Mouse (Mus musculus) heart, adult 2 months (tissue): ENCODE measurements at regions not wholly inside any gene's neighbourhood (a gene's known extent, or its start where the extent isn't known, plus 50 kb on each side); places are given as distances from the start of the nearest gene placed in this dataset.

Experiments
- DNase-seq, 2 experiments: peaks; one replicate each; pipeline ENCODE4 v3.0.0; 2021
- H3K27ac ChIP-seq: fragments of 200-600 bp; 2 replicates; pipeline ENCODE4 v1.8.1; 2022
- H3K27me3 ChIP-seq: fragments of 200-500 bp; 2 replicates; pipeline ENCODE4 v1.6.1; 2012; ENCODE audit warnings: mild to moderate bottlenecking, low read length, inconsistent platforms, mixed read lengths; ENCODE audit not compliant: control insufficient read depth, insufficient read depth
- H3K36me3 ChIP-seq: fragments of 200-500 bp; 2 replicates; pipeline ENCODE4 v1.6.1; 2012; ENCODE audit warnings: low read length, inconsistent platforms; ENCODE audit not compliant: control insufficient read depth, insufficient read depth
- H3K4me1 ChIP-seq: fragments of 200-500 bp; 2 replicates; pipeline ENCODE4 v1.6.1; 2011; ENCODE audit warnings: low read length; ENCODE audit not compliant: control insufficient read depth, insufficient read depth
- H3K4me3 ChIP-seq: fragments of 200-600 bp; 2 replicates; pipeline ENCODE4 v1.8.1; 2022
- H3K79me2 ChIP-seq: fragments of 200-500 bp; replicated peaks from 2 replicates; pipeline ENCODE4 v1.6.1; 2012; ENCODE audit warnings: mild to moderate bottlenecking, inconsistent platforms, low read length, moderate library complexity, mixed read lengths; ENCODE audit not compliant: control insufficient read depth, insufficient read depth
- H3K9ac ChIP-seq: fragments of 200-500 bp; 2 replicates; pipeline ENCODE4 v1.6.1; 2012; ENCODE audit warnings: low read depth, mild to moderate bottlenecking, control low read depth, inconsistent platforms, low read length, mixed read lengths
- CTCF ChIP-seq: fragments of 200-600 bp; IDR thresholded peaks from 2 replicates; pipeline ENCODE4 v1.8.1; 2022; ENCODE audit warnings: antibody characterized with exemption, mild to moderate bottlenecking, moderate library complexity
- EP300 ChIP-seq: fragments of 200-500 bp; IDR thresholded peaks from 2 replicates; pipeline ENCODE4 v1.6.1; 2011; ENCODE audit warnings: low read depth, low read length, control low read depth; ENCODE audit not compliant: insufficient read depth
- POLR2A ChIP-seq: fragments of 200-500 bp; IDR thresholded peaks from 2 replicates; pipeline ENCODE4 v1.6.1; 2011; ENCODE audit warnings: mild to moderate bottlenecking, low read depth, low read length, control low read depth; ENCODE audit not compliant: insufficient read depth
- WGBS: fragments of 180-500 bp; shearing (Covaris S2); methylation state at CpG from one replicate; pipeline ENCODE4 v1.1.7; 2018; 5-methylcytosine and 5-hydroxymethylcytosine counted together
- intact Hi-C: fragments of 180-260 bp; cut with DNase I; formaldehyde crosslinking; loops from one replicate; pipeline ENCODE4 v1.15.1; 2025

DNA sequence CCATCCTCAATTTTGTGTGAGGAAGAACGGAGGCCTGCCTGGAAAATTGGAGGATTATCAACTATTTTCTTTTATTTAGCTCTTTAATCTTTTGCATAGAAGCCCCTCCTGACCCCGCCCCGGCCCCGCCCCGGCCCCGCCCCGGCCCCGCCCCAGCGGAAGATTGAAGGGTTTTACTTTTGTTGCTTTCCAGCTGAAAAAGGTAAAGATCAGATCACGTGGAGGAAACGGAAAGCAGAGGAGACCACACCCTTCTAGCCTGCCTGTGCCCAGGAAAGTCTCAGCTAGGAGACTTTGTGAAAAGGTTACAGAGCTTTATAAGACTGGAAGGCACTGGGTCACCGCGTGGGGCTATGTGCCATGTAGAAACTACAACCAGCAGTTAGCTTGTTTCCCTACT is 186.5 kb upstream of the Ccdc122 start:
- no peak for TF ChIP-seq POLR2A
- no peak for TF ChIP-seq CTCF
- no peak for TF ChIP-seq EP300
- Histone ChIP-seq H3K79me2 (no peaks in the 10 kb centered on the region), H3K27me3 (no peaks in the 10 kb centered on the region), H3K4me3 (no peak overlapping the region), H3K27ac (no peak overlapping the region), H3K9ac (no peak overlapping the region), H3K4me1 (peaks cover 6% of the 10 kb centered on the region), H3K36me3 (peaks cover 6% of the 10 kb centered on the region)
- intact Hi-C loops = no loop called here
- no peak for DNase-seq
- 55% methylated on average over 13 of the region's 13 CpGs for WGBS

GRCm38 (mm10) chr14:76849636-76850035 is 186.9 kb upstream of the Ccdc122 start:
- DNase-seq = no peak
- intact Hi-C loops = no loop called here
- H3K79me2 ChIP-seq = no peaks in the 10 kb centered on the region
- no peak overlapping the region for H3K27ac ChIP-seq
- no peaks in the 10 kb centered on the region for H3K27me3 ChIP-seq
- TF ChIP-seq EP300 (no peak), POLR2A (no peak), CTCF (no peak)
- WGBS = 79% methylated on average over 6 of the region's 6 CpGs
- no peak overlapping the region for H3K9ac ChIP-seq
- peaks cover 6% of the 10 kb centered on the region for H3K36me3 ChIP-seq
- peaks cover 6% of the 10 kb centered on the region for H3K4me1 ChIP-seq
- no peak overlapping the region for H3K4me3 ChIP-seq

- Histone ChIP-seq H3K9ac (no peak overlapping the region), H3K4me1 (peaks cover 6% of the 10 kb centered on the region), H3K79me2 (no peaks in the 10 kb centered on the region), H3K27me3 (no peaks in the 10 kb centered on the region), H3K4me3 (no peak overlapping the region), H3K36me3 (peaks cover 6% of the 10 kb centered on the region), H3K27ac (no peak overlapping the region)
- no peak for TF ChIP-seq CTCF
- TF ChIP-seq POLR2A = no peak
- TF ChIP-seq EP300 = no peak
- DNase-seq = peak in 1 of 2 experiments; percentile 21
- WGBS = 20% methylated on average over 3 of the region's 3 CpGs
- intact Hi-C loops = no loop called here
These were observed 187.5 kb upstream of the Ccdc122 start for GRCm38 (mm10) chr14:76849071-76849470.

DNA sequence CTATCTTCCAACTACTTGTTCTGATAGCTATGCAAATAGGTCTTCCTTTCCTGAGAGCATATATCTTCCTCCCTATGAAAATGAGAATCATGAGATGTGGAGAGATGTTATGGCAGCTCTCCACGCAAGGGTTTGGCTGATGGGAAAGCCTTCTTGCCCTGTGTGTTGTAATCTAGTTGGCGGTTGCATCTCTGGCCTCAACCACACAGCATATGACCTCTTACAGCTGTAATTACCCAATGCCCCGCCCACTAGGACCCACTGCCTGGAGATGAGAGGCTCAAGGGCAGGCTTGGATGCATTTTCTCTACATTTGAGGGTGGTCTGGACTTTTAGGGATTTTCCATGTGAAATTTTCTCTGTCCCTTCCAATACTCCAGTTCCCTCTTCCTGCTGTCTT is 190.9 kb upstream of the Ccdc122 start:
- no peak overlapping the region for H3K4me3 ChIP-seq
- peaks cover 6% of the 10 kb centered on the region for H3K4me1 ChIP-seq
- H3K27me3 ChIP-seq = no peaks in the 10 kb centered on the region
- H3K27ac ChIP-seq = no peak overlapping the region
- H3K79me2 ChIP-seq = no peaks in the 10 kb centered on the region
- 77% methylated on average over 3 of the region's 3 CpGs for WGBS
- H3K9ac ChIP-seq = no peak overlapping the region
- TF ChIP-seq CTCF (no peak), EP300 (no peak), POLR2A (no peak)
- no peak for DNase-seq
- intact Hi-C loops = no loop called here
- H3K36me3 ChIP-seq = peaks cover 6% of the 10 kb centered on the region

GRCm38 (mm10) chr14:76844717-76845116 is 191.9 kb upstream of the Ccdc122 start:
- DNase-seq = no peak
- H3K4me1 ChIP-seq = peaks cover 6% of the 10 kb centered on the region
- no peaks in the 10 kb centered on the region for H3K79me2 ChIP-seq
- H3K4me3 ChIP-seq = no peak overlapping the region
- WGBS = 92% methylated on average over 1 of the region's 1 CpGs
- peaks cover 6% of the 10 kb centered on the region for H3K36me3 ChIP-seq
- H3K27me3 ChIP-seq = no peaks in the 10 kb centered on the region
- TF ChIP-seq EP300 (no peak), POLR2A (no peak), CTCF (no peak)
- H3K9ac ChIP-seq = no peak overlapping the region
- no peak overlapping the region for H3K27ac ChIP-seq
- intact Hi-C loops = no loop called here

GRCm38 (mm10) chr14:76837583-76838220 is 198.9 kb upstream of the Ccdc122 start:
- H3K79me2 ChIP-seq = no peaks in the 10 kb centered on the region
- no peaks in the 10 kb centered on the region for H3K27me3 ChIP-seq
- H3K36me3 ChIP-seq = no peaks in the 10 kb centered on the region
- H3K9ac ChIP-seq = no peak overlapping the region
- DNase-seq = no peak
- TF ChIP-seq EP300 (no peak), CTCF (no peak), POLR2A (no peak)
- intact Hi-C loops = no loop called here
- no peak overlapping the region for H3K4me3 ChIP-seq
- H3K27ac ChIP-seq = no peak overlapping the region
- WGBS = 88% methylated on average over 5 of the region's 5 CpGs
- no peaks in the 10 kb centered on the region for H3K4me1 ChIP-seq
